Mouse (Mus musculus): ENCODE data around the gene Cdc6. TPM values are rescaled to one million over a fixed set of nuclear protein-coding genes. Genes with fewer than 3 reads are reported as not detected.
"Not testable (repeated sequence)": the region's sequence is repeated elsewhere in the genome, so short reads cannot be mapped to it uniquely, and the experiment has no call there.

Gene Cdc6
- polyA plus RNA-seq, 1 experiment = 2.4 TPM

DNA sequence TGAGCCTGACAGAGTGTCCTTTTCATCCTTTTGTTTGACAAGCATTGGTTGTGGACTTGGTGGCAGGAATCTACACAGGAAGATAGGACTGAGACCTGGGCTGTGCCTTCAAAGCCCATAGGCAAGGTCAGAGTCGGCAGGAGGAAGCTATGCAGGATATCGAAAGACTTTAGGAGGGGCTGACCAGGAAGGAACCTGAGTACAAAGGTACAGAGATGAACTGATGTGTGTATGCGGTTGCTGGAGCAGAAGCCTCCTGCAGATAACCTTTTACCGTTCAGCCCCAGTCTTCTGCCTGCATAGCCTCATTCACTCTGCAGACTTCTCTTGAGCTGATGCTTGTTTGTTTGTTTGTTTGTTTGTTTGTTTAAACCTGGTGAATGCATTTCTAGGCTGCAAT, 2.0 kb upstream of the Cdc6 start:
- WGBS = 25% methylated on average over 4 of the region's 4 CpGs
- DNase-seq (ENCODE audit: low read depth, low spot score) = no peak

DNA sequence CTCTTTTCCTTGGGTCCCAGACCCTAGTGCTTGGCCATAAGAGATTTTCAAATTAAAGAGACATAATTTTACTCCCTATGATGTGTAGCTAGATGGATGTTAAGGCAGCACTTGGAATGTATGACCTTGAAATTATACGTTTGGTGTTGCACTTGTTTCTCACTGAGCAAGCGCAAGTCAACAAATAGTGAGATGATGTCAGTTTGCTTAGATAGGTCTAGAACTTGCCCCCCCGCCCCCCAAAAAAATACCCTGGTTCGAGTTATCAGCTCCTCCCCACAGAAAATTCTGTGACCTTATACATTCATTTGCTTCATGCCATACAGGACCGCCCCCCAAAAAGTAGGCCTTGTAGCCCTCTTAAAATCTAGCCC, 551 bp upstream of the Cdc6 start:
- DNase-seq (ENCODE audit: low read depth, low spot score) = no peak
- WGBS = 53% methylated on average over 5 of the region's 5 CpGs

DNA sequence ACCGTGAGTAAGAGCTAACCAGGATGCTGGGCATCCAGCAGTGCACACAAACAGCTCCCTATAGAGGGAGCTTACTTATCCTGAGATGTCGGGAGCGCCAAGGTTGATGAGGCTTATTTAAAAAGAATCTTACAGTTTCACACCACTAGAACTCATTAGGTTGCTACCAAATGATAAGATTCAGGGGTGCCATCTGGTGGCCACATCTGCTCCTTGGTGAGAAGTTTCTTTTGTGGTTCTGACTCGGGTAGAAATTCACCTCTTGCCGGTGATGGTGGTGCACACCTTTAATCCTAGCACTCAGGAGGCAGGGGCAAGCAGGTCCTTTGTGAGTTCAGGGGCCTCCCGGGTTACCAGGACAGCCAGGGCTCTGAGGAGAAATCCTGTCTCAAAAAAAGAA, 2.1 kb downstream of the Cdc6 start:
- no peak for DNase-seq (ENCODE audit: low read depth, low spot score)
- WGBS = 19% methylated on average over 6 of the region's 6 CpGs

DNA sequence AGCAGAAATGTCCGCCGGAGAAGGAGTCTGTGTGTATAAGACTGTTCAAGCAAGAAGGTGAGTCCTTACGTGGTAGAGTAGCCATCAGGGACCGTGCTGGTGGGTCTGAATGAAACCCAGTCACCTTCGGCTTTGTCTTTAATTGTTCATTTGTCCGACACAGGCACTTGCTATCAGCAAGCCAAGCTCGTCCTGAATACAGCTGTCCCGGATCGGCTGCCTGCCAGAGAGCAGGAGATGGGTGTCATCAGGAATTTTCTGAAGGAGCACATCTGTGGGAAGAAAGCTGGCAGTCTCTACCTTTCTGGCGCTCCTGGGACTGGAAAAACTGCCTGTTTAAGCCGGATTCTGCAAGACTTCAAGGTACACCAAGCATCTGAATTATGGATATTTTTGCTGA, 2.8 kb downstream of the Cdc6 start:
- DNase-seq (ENCODE audit: low read depth, low spot score) = no peak
- 92% methylated on average over 11 of the region's 11 CpGs for WGBS

DNA sequence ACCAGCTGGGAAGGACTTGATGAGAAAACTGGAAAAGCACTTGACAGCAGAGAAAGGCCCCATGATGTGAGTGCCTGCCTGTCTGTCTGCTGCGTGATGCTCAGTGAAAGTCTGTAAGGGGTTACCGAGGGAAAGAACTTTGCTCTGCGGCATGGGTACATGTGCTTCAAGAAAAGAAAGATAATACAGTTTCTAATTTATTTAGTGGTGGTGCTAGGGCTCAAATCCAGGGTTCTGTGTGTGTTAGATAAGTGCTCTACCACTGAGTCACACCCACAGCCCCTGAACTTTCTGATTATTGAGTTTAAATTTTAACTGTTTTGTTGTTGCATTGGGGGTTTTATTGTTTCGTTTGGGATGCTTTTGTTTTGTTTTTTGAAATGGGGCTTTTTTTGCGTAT, 3.9 kb downstream of the Cdc6 start:
- whole genome bisulfite sequencing = 80% methylated on average over 5 of the region's 5 CpGs
- DNase-seq (ENCODE audit: low read depth, low spot score) = no peak

DNA sequence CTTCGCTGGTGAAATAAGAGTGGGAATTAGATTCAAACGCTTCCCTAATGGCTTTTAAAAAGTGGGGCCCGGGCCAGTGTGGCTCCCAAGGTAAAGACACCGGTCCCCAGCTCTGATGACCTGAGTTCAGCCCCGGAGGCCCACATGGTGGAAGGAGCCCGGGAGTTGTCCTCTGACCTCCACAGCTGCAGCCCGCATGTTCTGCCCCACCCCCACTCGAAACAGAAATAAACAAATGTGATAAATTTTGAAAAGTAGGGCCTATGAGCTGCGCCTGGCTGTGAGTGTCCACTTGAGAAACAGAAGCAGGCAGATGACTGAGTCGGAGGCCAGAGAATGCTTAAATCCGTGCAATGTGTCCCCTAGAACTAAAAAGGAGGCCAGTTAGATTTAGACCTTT, 6.6 kb downstream of the Cdc6 start:
- WGBS = 73% methylated on average over 11 of the region's 11 CpGs
- no peak for DNase-seq (ENCODE audit: low read depth, low spot score)

DNA sequence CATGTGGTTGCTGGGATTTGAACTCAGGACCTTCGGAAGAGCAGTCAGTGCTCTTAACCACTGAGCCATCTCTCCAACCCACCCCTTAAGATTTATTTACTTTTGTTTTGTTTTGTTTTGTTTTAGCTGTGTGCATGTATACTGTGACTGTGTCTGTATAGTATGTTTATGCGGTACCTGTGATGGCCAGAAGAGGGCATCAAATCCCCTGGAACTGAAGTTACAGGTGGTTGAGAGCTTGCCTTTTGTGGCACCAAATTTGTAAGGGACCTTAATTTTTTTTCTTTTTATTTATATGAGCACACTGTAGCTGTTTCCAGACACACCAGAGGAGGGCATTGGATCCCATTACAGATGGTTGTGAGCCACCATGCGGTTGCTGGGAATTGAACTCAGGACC, 8.8 kb downstream of the Cdc6 start:
- not testable (repeated sequence) for DNase-seq (ENCODE audit: low read depth, low spot score)
- WGBS = 93% methylated on average over 3 of the region's 3 CpGs

DNA sequence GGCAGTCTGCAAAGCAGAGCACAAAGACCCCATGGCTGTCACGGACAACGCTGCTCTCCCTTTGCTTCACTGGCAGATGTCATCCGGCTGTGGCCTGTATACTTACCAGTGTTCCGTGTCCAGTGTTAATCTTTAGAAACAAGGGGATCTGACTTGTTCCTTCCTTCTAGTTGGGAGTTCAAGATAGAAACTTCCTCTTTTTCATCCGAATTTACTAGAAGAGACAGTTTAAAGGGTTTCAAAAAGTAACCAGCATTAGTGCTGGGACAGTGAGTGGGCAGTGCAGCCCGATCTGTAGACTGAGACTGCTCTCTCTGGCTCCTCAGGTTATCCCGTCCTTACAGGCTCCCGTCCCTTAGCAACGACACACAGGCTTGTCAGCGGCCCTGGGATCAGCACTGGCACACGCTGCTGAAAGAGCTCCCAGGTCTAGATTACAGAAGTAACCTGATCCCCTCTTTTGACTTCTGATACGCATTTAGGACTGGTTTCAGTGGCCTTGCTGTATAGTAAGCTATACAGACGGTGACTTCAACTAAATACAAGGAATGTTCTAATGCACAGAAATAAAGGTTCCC, 9.9 kb downstream of the Cdc6 start:
- WGBS = 86% methylated on average over 13 of the region's 13 CpGs
- no peak for DNase-seq (ENCODE audit: low read depth, low spot score)

DNA sequence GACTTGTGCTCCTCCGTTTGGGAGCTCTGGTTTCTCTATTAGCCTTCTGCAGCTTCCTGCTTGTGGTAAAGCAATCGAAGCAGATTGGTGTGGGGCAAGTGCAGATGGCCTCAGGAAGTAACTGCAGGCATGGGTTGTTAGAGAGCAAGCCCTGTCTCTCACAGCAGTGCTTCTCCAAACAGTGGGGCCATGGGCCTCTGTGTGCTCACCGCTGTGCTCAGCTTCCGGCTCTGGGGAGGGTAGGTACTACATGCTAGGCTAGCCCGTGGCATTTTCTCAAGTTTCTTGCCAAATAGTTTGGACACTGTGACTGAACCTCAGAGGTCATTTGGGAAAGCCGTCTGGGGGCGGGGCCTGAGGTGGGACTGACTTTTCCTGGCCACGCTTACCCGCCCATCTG, 10.6 kb downstream of the Cdc6 start:
- DNase-seq (ENCODE audit: low read depth, low spot score) = no peak
- WGBS = 39% methylated on average over 9 of the region's 9 CpGs

DNA sequence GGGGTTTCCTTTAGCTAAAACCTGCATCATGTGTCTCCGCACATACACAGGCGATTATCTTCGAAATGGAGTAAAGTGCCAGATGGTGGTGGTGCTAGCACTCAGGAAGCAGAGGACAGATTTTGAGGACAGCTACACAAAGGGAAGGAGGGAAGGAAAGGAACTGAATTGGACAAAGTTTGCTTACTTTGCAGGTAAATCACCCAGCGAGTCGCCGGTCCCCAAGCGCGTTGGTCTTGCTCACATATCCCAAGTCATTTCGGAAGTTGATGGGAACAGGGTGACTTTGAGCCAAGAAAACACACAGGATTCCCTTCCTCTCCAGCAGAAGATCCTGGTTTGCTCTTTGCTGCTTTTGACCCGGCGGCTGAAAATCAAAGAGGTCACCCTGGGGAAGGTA, 11.4 kb downstream of the Cdc6 start:
- DNase-seq (ENCODE audit: low read depth, low spot score) = no peak
- 95% methylated on average over 11 of the region's 11 CpGs for WGBS

DNA sequence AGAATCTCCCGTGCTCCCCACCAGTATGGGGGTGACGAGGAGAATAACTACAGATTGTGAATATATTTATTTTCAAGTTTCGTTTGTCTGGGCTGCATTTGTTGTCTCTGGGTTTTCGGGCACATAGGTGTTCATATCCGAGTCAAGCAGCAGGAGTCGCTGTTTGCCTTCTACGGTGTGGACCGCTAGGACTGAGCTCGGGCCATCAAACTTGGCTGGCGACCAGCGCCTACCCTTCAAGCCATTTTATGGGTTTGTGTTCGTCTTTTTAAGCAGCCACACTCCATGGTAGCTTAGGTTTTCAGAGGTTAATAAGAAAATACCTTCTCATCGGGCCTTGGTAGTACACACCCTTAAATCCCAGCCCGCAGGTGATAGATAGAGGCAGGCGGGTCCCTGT, 14.2 kb downstream of the Cdc6 start:
- whole genome bisulfite sequencing = 34% methylated on average over 15 of the region's 15 CpGs
- DNase-seq (ENCODE audit: low read depth, low spot score) = not testable (repeated sequence)

DNA sequence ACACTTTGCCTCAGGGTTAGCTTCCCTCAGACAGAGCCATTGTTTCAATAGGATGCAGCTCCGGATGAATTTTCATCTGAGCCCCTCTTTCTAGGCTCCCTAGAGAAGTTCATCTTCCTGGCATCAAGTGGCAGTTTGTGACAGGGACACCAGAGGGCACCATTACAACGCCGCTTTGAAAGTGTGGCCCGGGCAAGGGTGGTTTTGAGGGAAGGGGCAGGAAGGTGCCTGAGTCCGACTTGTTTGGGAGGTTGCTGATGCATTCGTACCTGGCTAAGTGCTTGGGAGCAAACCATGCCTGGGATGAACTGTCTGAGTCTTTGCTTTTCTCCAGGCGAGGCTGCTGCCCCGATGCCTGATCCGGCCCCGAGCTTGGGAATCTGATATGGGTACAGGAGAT, 14.7 kb downstream of the Cdc6 start:
- not testable (repeated sequence) for DNase-seq (ENCODE audit: low read depth, low spot score)
- WGBS = 56% methylated on average over 10 of the region's 10 CpGs

DNA sequence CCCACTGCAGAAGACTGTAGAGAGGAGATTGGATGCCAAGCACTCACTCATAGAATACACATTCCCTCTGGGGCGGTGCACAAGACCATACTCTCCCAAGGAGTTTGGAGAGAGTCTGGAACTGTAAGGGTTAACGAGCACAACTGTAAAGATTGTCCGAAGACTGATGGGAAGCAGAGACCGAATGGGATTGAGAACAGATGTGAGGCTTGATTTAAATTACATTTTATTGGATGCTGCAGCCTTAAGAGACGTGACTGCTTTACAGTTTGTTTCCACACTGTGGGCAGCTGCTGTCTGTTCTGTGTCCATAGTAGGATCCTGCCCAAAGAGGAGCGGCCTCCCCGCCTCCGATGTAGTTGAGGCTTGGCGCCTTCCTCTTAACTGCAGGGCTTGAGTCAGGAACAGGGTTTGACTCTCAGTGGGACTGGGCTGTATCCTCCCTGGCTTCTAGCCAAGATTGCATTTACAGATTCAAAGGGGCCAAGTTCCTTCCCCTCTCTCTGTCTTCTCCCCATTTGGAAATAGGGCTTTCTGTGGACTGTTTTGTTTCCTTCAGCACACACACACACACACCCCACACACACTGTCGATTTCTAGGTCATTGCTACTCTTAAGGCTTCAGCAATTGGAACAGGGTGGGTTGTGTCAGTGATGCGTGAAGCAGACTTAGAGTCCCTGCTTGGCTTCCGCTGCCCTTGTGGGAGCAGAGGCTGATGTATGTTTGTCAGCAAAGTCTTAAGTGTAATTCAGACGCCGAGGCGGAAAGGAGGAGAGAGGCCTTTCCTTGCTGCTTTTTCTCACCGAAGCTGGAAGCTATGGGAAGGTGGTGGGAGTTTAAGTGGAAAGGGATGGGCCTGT, 15.5 kb downstream of the Cdc6 start:
- WGBS = 56% methylated on average over 16 of the region's 16 CpGs
- DNase-seq (ENCODE audit: low read depth, low spot score) = not testable (repeated sequence)

DNA sequence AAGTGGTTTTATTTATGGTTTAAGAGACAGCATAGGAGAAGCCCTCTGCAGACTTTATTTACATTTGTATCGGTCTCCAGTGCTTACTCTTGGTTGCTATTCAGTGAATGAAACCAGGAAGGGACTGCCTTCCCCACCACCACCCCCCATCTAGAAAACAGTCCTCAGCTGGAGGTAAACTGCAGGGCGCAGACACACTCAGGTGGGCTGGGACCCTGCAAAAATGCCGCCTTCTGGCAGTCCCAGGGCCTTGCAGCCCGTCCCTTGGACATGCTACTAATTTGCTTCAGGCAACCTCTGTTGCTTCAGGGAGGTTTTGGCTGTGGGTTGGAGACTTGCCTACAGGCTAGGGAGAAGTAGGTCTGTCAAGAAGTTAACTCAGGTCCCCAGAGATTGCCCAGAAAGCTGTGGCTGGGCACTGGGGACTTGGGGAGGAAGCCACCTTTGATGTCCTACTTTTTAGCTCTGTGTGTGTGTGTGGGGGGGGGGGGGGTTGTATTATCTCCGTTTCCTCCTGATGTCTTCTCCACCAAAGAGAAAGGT, 17.1 kb downstream of the Cdc6 start:
- WGBS = 71% methylated on average over 5 of the region's 5 CpGs
- no peak for DNase-seq (ENCODE audit: low read depth, low spot score)

DNA sequence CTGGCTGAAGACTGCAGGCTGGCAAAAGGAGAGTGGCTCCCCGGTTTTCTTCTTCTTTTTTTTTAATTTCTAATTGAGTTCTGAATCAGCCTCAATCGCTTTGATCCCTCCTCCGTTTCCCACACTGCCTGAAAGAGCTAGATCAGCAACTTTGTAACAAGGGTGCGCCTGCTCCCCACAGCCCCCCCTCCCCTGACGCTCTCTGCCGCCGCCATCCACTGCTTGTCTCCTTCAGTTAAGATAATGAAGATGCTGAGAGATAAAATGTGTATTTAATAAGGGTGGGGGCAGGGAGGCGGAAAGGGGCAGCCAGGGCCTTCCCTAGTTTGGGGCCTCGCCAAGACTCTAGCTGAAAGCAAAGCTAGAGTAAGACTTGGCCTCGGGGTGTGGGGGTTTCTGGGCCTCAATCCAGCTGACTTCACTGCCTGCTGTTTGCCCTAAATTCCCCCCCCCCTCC, 17.7 kb downstream of the Cdc6 start:
- 36% methylated on average over 10 of the region's 10 CpGs for WGBS
- DNase-seq (ENCODE audit: low read depth, low spot score) = no peak

DNA sequence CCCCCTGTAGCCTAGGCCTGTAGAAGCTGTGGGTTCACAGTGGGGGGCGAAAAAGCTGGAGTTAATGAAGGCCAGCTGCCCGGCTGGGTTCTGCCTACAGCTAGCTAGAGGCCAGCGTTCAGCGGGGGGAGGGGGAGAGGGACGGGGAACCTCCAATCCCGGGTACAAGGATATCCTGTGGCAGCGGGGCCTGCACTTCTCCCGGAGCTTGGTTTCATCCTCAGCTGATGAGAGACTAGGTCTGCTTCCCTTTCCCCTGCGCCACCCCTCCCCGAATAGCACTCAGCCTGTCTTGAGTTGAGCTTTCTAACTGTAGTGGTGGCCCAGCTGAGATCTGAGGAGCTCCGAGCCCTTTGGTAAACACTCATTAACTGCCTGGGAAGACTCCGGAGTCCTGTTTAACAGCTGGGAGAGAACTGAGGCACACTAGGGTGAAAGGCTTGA, 18.3 kb downstream of the Cdc6 start:
- no peak for DNase-seq (ENCODE audit: low read depth, low spot score)
- 34% methylated on average over 12 of the region's 12 CpGs for WGBS

DNA sequence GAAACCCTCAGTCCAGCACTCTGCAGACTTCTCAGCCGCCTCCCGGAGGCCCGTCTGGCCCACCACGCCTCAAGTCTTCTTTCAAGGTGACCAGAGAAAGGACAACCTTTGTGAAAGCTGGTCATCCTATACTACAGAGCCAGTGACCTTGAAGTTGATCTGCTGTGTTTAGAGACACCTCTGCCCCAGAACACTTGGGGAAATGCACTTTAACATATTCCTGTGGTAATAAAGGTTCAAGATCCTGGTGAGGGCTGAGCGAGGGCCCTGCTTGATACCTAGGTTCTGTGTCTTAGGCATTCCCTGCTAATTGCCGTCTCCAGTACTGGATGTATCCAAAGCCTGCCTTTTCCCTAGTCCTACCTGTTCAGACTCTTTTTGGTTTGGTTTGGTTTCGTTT, 19.0 kb downstream of the Cdc6 start:
- 71% methylated on average over 7 of the region's 7 CpGs for WGBS
- DNase-seq (ENCODE audit: low read depth, low spot score) = no peak

DNA sequence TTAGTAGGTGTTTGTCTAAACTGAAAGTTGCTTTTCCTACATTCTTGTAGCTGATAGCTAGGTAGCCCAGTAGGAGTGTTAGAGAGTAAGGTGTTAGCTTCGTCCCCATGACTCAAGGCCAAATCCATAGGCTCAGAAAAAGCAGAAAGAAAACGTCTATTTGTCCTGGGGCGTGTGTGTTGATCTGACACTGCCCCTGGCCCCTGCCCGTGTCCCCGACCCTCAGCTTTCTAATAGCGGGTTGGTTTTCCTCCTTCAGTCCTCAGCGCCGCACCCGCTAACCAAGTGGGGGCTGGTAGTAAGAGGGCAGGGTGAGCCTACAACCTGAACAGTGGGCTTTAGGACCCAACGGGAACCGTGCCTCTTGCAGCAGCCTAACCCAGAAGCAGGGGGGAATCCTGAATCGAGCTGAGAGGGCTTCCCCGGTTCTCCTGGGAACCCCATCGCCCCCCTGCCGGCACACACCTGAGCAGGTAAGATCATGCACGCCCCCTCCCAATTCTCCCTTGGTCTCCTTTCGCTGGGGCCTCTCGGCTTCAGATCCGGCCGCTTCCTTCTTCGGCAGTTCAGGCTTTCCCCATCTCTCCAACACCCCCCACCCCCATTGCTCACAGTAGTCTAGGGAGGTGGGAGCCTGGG, 20.0 kb downstream of the Cdc6 start, which contains the start of gene Rara:
TSS of gene Rara (plus strand) at position 381 of the 639 bp plus-strand sequence.
- DNase-seq (ENCODE audit: low read depth, low spot score) = no peak
- WGBS = 15% methylated on average over 21 of the region's 21 CpGs

DNA sequence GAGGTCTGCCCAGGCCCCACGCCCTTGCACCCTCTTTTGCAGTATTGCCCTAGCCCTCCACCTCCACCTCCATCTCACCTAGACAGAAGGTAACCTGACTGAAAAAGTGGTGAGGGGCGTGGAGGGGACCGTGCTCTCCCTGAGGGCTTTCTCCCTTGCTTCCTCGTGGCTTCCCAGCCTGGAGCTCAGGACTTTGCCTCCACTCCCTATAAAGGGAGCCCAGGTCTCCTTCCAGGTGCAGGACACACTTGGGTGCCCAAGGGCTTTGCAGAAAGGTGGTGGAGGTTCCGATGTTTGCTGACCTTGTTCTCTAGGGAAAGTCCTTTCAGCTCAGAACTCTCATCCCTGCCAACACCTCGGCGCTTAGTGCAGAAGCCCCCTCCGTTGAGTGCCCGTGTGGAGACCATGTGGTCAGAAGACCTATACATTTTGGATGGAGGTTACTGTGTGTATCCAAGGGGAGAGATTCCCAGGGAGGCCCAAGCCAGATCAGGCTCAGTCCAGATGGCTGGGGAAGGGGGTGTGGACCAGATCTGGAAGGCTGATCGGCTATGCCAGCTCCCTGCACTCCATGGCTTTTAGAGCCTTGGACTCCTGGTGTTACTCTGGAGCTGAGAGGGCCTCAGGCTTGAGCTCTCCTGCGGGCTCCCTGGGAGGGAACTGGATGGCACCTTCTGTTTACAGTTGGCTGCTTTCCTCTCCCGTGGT, 20.7 kb downstream of the Cdc6 start:
- WGBS = 21% methylated on average over 12 of the region's 12 CpGs

DNA sequence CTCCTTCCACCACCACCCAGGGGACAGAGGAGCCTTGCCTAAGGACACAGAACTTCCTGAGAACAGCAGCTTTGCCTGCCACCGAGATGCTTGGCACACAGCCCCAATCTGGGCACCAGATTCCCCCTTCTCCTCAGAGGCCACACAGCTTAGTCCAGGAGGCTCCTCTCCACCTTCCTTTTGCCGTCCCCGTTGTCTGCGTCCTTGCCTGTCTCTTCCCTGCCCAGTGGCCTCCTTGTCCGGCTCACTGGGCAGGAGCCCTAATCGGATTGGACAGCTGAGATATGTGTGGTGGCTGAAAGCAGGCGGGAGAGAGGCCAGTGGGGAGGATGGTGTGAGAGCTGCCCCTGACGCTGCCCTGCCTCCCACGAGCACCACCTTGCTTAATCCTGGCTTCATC, 21.9 kb downstream of the Cdc6 start:
- WGBS = 42% methylated on average over 9 of the region's 9 CpGs
- no peak for DNase-seq (ENCODE audit: low read depth, low spot score)

More for the DNA sequence above, 20.7 kb downstream of the Cdc6 start:
- DNase-seq (ENCODE audit: low read depth, low spot score) = no peak

All from large intestine, adult 2 months (tissue).